Mouse (Mus musculus) bone marrow, adult 2 months (tissue): ENCODE data around the gene Tmc6. TPM values are rescaled to one million over a fixed set of nuclear protein-coding genes. Genes with fewer than 3 reads are reported as not detected.

ENCODE experiments used
- H3K27ac ChIP-seq: fragments of 200-500 bp; 2 replicates; pipeline ENCODE4 v1.5.1; 2012; ENCODE audit warnings: low read depth, mild to moderate bottlenecking, control low read depth, inconsistent platforms, low read length; ENCODE audit not compliant: control insufficient read depth, poor library complexity, insufficient read depth
- H3K4me1 ChIP-seq: fragments of 200-500 bp; 2 replicates; pipeline ENCODE4 v1.6.1; 2011; ENCODE audit warnings: low read length; ENCODE audit not compliant: control insufficient read depth, insufficient read depth
- H3K4me3 ChIP-seq: fragments of 200-500 bp; replicated peaks from 2 replicates; pipeline ENCODE3; 2011; ENCODE audit warnings: mild to moderate bottlenecking, low read depth, low read length, control low read depth; ENCODE audit not compliant: control insufficient read depth
- CTCF ChIP-seq: fragments of 200-500 bp; IDR thresholded peaks from 2 replicates; pipeline ENCODE4 v1.5.1; 2011; ENCODE audit warnings: low read length, control low read depth; ENCODE audit not compliant: control insufficient read depth, insufficient read depth
- POLR2A ChIP-seq: fragments of 200-500 bp; IDR thresholded peaks from 2 replicates; pipeline ENCODE4 v1.6.1; 2011; ENCODE audit warnings: low read depth, mild to moderate bottlenecking, control low read depth, low read length, borderline replicate concordance; ENCODE audit not compliant: control insufficient read depth
- WGBS: fragments of 180-500 bp; shearing (Covaris S2); methylation state at CpG from one replicate; pipeline ENCODE4 v1.1.7; 2018; 5-methylcytosine and 5-hydroxymethylcytosine counted together
- polyA plus RNA-seq: library from polyadenylated mRNA; stranded (reverse); fragments of >200 nt; gene quantifications from 2 replicates; pipeline ENCODE4 v1.2.4, GENCODE M21; 2011; ENCODE audit warnings: low replicate concordance; ENCODE audit not compliant: missing spikeins, insufficient read depth, insufficient read length

The Tmc6 gene
- polyA plus RNA-seq, 1 experiment: 194 TPM

- H3K4me1 ChIP-seq: peaks cover 9% of the 10 kb centered on the region
- H3K4me3 ChIP-seq: no peak overlapping the region
- TF ChIP-seq POLR2A: no peak
- TF ChIP-seq CTCF: no peak
- 90% methylated on average over 7 of the region's 7 CpGs for WGBS
- H3K27ac ChIP-seq: no peak overlapping the region
Observed at GRCm38 (mm10) chr11:117800038-117800437, 18.0 kb upstream of the Tmc6 start.

GRCm38 (mm10) chr11:117799174-117799573 is 17.2 kb upstream of the Tmc6 start:
- peaks cover 9% of the 10 kb centered on the region for H3K4me1 ChIP-seq
- 16% methylated on average over 5 of the region's 5 CpGs for WGBS
- TF ChIP-seq CTCF: no peak
- TF ChIP-seq POLR2A: no peak

GRCm38 (mm10) chr11:117798160-117798541 is 16.2 kb upstream of the Tmc6 start:
- Histone ChIP-seq H3K27ac (peak overlapping the region; percentile 81), H3K4me1 (peaks cover 9% of the 10 kb centered on the region), H3K4me3 (peak overlapping the region; percentile 79)
- no peak for TF ChIP-seq CTCF
- no peak for TF ChIP-seq POLR2A
- WGBS: 11% methylated on average over 2 of the region's 2 CpGs

More at GRCm38 (mm10) chr11:117799174-117799573, 17.2 kb upstream of the Tmc6 start:
- peak overlapping the region; percentile 49 for H3K4me3 ChIP-seq
- H3K27ac ChIP-seq: peak overlapping the region; percentile 61

- Histone ChIP-seq H3K27ac (peak within 1 kb of the TSS; percentile 81), H3K4me1 (peaks cover 7% of the 10 kb centered on the region), H3K4me3 (peak within 1 kb of the TSS; percentile 79)
- TF ChIP-seq CTCF (no peak), POLR2A (peak; percentile 69)
- WGBS: 48% methylated on average over 9 of the region's 9 CpGs
Observed at GRCm38 (mm10) chr11:117797511-117798159, 15.6 kb upstream of the Tmc6 start, which contains the start of gene 6030468B19Rik. TSS of gene 6030468B19Rik (plus strand) at chr11:117797660.

- TF ChIP-seq POLR2A: no peak
- no peak for TF ChIP-seq CTCF
- WGBS: 68% methylated on average over 5 of the region's 5 CpGs
- H3K4me3 ChIP-seq: no peak overlapping the region
- H3K27ac ChIP-seq: peak overlapping the region; percentile 81
- peaks cover 9% of the 10 kb centered on the region for H3K4me1 ChIP-seq
Observed at GRCm38 (mm10) chr11:117796954-117797353, 15.0 kb upstream of the Tmc6 start.

- no peak for TF ChIP-seq POLR2A
- Histone ChIP-seq H3K4me1 (peaks cover 11% of the 10 kb centered on the region), H3K27ac (no peak overlapping the region), H3K4me3 (no peak overlapping the region)
- 70% methylated on average over 4 of the region's 4 CpGs for WGBS
Observed at GRCm38 (mm10) chr11:117794035-117794551, 12.1 kb upstream of the Tmc6 start.

GRCm38 (mm10) chr11:117792281-117792888 is 10.4 kb upstream of the Tmc6 start:
- Histone ChIP-seq H3K4me3 (peak overlapping the region; percentile 28), H3K4me1 (peaks cover 8% of the 10 kb centered on the region), H3K27ac (peak overlapping the region; percentile 78)
- WGBS: 9% methylated on average over 22 of the region's 22 CpGs
- TF ChIP-seq POLR2A: peak; percentile 44; the same call in 1 of the 2 replicates
- no peak for TF ChIP-seq CTCF

GRCm38 (mm10) chr11:117791441-117791761 is 9.4 kb upstream of the Tmc6 start:
- TF ChIP-seq POLR2A (no peak), CTCF (no peak)
- H3K4me1 ChIP-seq: peaks cover 5% of the 10 kb centered on the region
- no peak overlapping the region for H3K4me3 ChIP-seq
- peak overlapping the region; percentile 12; the same call in 1 of the 2 replicates for H3K27ac ChIP-seq
- 89% methylated on average over 9 of the region's 9 CpGs for WGBS
